ENCODE assay signal across 12 mouse cellular contexts in genomic region chr6:128599555-128599954, GRCm38 (mm10). TPM values are rescaled to one million over a fixed set of nuclear protein-coding genes. Genes with fewer than 3 reads are reported as not detected.
A peak's percentile ranks its signal among the peaks of the same experiment; 100 is the strongest.
DNase-seq lines count a peak whose midpoint lies in the region; ATAC-seq and TF ChIP-seq lines count a peak whose summit lies in the region.
"Had no signal": no experiment of that assay in that cellular context is flagged by ENCODE, and none has a peak within 500 bp of the region (broad histone marks: within the 10 kb centered on the region; RNA-seq: fewer than 3 reads in every experiment).

No protein-coding gene starts in this region.

- no peak overlapping the region for H3K27ac ChIP-seq in intestine, postnatal 0 days (ENCODE audit: low read depth, low read length)
- no peak overlapping the region for H3K27ac ChIP-seq in intestine, embryonic 15.5 days
- no peak overlapping the region for H3K27ac ChIP-seq in ES-Bruce4 (ENCODE audit: insufficient read depth, low read length)
- H3K27ac ChIP-seq: midbrain, embryonic 15.5 days; neural tube, embryonic 13.5 days had no signal

- no peak for TF ChIP-seq EP300 in ES-Bruce4 (IDR thresholded peaks at IDR 0.05; ENCODE audit: insufficient read depth, low read depth, low read length)

- H3K36me3 ChIP-seq in intestine, postnatal 0 days (ENCODE audit: control insufficient read depth, insufficient read depth): no peaks in the 10 kb centered on the region
- H3K36me3 ChIP-seq in intestine, embryonic 15.5 days: no peaks in the 10 kb centered on the region
- H3K36me3 ChIP-seq in ES-Bruce4 (ENCODE audit: control insufficient read depth, insufficient read depth, low read length, poor library complexity, severe bottlenecking): no peaks in the 10 kb centered on the region
- H3K36me3 ChIP-seq: midbrain, embryonic 15.5 days; neural tube, embryonic 13.5 days had no signal

- DNase-seq in lung, adult 2 months: no peak
- no peak for DNase-seq in lung, postnatal 10 days
- peak; percentile 60 for DNase-seq in lung, postnatal 36 days
- no peak for DNase-seq in thymus, postnatal 0 days (ENCODE audit: low spot score)
- DNase-seq: adrenal gland, postnatal 10 days; thymus, postnatal 36 days had no signal

- H3K9me3 ChIP-seq in intestine, postnatal 0 days (ENCODE audit: control insufficient read depth): no peaks in the 10 kb centered on the region
- no peaks in the 10 kb centered on the region for H3K9me3 ChIP-seq in intestine, embryonic 15.5 days
- no peaks in the 10 kb centered on the region for H3K9me3 ChIP-seq in ES-Bruce4 (replicated peaks; ENCODE audit: control insufficient read depth, insufficient read depth, low read length, poor library complexity, severe bottlenecking)
- H3K9me3 ChIP-seq: midbrain, embryonic 15.5 days; neural tube, embryonic 13.5 days had no signal

- no peak for ATAC-seq in intestine, postnatal 0 days
- no peak for ATAC-seq in intestine, embryonic 15.5 days
- ATAC-seq: hindbrain, embryonic 16.5 days; midbrain, embryonic 15.5 days had no signal

- no peak overlapping the region for H3K9ac ChIP-seq in intestine, postnatal 0 days (ENCODE audit: low read depth, low read length)
- no peak overlapping the region for H3K9ac ChIP-seq in intestine, embryonic 15.5 days
- no peak overlapping the region for H3K9ac ChIP-seq in ES-Bruce4 (ENCODE audit: low read depth, poor library complexity, severe bottlenecking)
- H3K9ac ChIP-seq: midbrain, embryonic 15.5 days; neural tube, embryonic 13.5 days had no signal

- H3K4me1 ChIP-seq in intestine, postnatal 0 days (replicated peaks; ENCODE audit: control insufficient read depth, insufficient read depth, low read length): no peaks in the 10 kb centered on the region
- no peaks in the 10 kb centered on the region for H3K4me1 ChIP-seq in intestine, embryonic 15.5 days (replicated peaks)
- peaks cover 15% of the 10 kb centered on the region for H3K4me1 ChIP-seq in lung, adult 2 months (ENCODE audit: control insufficient read depth, insufficient read depth, low read length)
- H3K4me1 ChIP-seq in ES-Bruce4 (ENCODE audit: control insufficient read depth, insufficient read depth, low read length): no peaks in the 10 kb centered on the region

- no peak overlapping the region for H3K4me2 ChIP-seq in intestine, postnatal 0 days (replicated peaks; ENCODE audit: low read depth)
- H3K4me2 ChIP-seq in intestine, embryonic 15.5 days (replicated peaks): no peak overlapping the region
- H3K4me2 ChIP-seq: midbrain, embryonic 15.5 days; neural tube, embryonic 13.5 days had no signal

- H3K27me3 ChIP-seq in intestine, postnatal 0 days (replicated peaks; ENCODE audit: control insufficient read depth, insufficient read depth, low read length): no peaks in the 10 kb centered on the region
- no peaks in the 10 kb centered on the region for H3K27me3 ChIP-seq in intestine, embryonic 15.5 days (replicated peaks)
- H3K27me3 ChIP-seq in ES-Bruce4 (ENCODE audit: control insufficient read depth, insufficient read depth, low read length, poor library complexity, severe bottlenecking): no peaks in the 10 kb centered on the region
- H3K27me3 ChIP-seq: midbrain, embryonic 15.5 days had no signal

- H3K4me3 ChIP-seq in intestine, postnatal 0 days (ENCODE audit: low read depth, low read length): no peak overlapping the region
- no peak overlapping the region for H3K4me3 ChIP-seq in intestine, embryonic 15.5 days (replicated peaks)
- H3K4me3 ChIP-seq in lung, adult 2 months (replicated peaks; ENCODE audit: extremely low read depth, low read depth, low read length): no peak overlapping the region
- no peak overlapping the region for H3K4me3 ChIP-seq in ES-Bruce4 (ENCODE audit: low read depth, low read length)
- H3K4me3 ChIP-seq: midbrain, embryonic 15.5 days; neural tube, embryonic 13.5 days had no signal

- no peak for TF ChIP-seq POLR2A in lung, adult 2 months (IDR thresholded peaks at IDR 0.05; ENCODE audit: borderline replicate concordance, extremely low read depth, low read depth, low read length)
- no peak for TF ChIP-seq POLR2A in ES-Bruce4 (IDR thresholded peaks at IDR 0.05; ENCODE audit: insufficient read depth, low read length)

- WGBS in intestine, postnatal 0 days: 60% methylated on average over 4 of the region's 4 CpGs
- WGBS in intestine, embryonic 15.5 days: 54% methylated on average over 4 of the region's 4 CpGs
- 56% methylated on average over 4 of the region's 4 CpGs for WGBS in lung, adult 2 months

- TF ChIP-seq CTCF in intestine, postnatal 0 days (IDR thresholded peaks at IDR 0.05; ENCODE audit: low read depth): peak; percentile 68
- TF ChIP-seq CTCF in lung, adult 2 months (IDR thresholded peaks at IDR 0.05; ENCODE audit: insufficient read depth, low read length): peak; percentile 24; the same call in 1 of the 2 replicates
- TF ChIP-seq CTCF in ES-Bruce4 (IDR thresholded peaks at IDR 0.05; ENCODE audit: low read depth, low read length): peak; percentile 20

RNA-seq across cellular contexts. Expression of gene A2ml1, which starts 18.1 kb away (rescaled TPM):
- polyA plus RNA-seq in intestine, postnatal 0 days (2015; fragmentation: Nextera tagmentation; extraction: Ambion mirVana): 1.0 and 2.0 TPM in 2 replicates
- polyA plus RNA-seq in intestine, embryonic 15.5 days (2015; fragmentation: Nextera tagmentation; extraction: Ambion mirVana): 2.7 and 3.6 TPM in 2 replicates
- 2.8 and 5.1 TPM in 2 replicates for polyA plus RNA-seq in lung, adult 2 months (2012; rRNA removed)
- polyA plus RNA-seq in ES-Bruce4 (2011; ENCODE audit: insufficient read depth, insufficient read length, low read depth, missing spikeins): not detected in 2 replicates
- polyA plus RNA-seq in thymus, postnatal 0 days (2015; fragmentation: Nextera tagmentation; extraction: Ambion mirVana): 0.84 and 0.94 TPM in 2 replicates

RNA-seq across cellular contexts. Expression of gene Klrb1a, which starts 23.8 kb away (rescaled TPM):
- not detected in 2 replicates for polyA plus RNA-seq in intestine, postnatal 0 days (2015; fragmentation: Nextera tagmentation; extraction: Ambion mirVana)
- polyA plus RNA-seq in intestine, embryonic 15.5 days (2015; fragmentation: Nextera tagmentation; extraction: Ambion mirVana): not detected in 2 replicates
- 0.52 and 1.8 TPM in 2 replicates for polyA plus RNA-seq in lung, adult 2 months (2012; rRNA removed)
- polyA plus RNA-seq in ES-Bruce4 (2011; ENCODE audit: insufficient read depth, insufficient read length, low read depth, missing spikeins): not detected in 2 replicates
- 1.1 and 1.5 TPM in 2 replicates for polyA plus RNA-seq in thymus, postnatal 0 days (2015; fragmentation: Nextera tagmentation; extraction: Ambion mirVana)
- polyA plus RNA-seq: hindbrain, embryonic 16.5 days; midbrain, embryonic 15.5 days; neural tube, embryonic 13.5 days had no signal
